Mouse (Mus musculus): ENCODE results near the gene Adamts10.

Gene Adamts10

DNA sequence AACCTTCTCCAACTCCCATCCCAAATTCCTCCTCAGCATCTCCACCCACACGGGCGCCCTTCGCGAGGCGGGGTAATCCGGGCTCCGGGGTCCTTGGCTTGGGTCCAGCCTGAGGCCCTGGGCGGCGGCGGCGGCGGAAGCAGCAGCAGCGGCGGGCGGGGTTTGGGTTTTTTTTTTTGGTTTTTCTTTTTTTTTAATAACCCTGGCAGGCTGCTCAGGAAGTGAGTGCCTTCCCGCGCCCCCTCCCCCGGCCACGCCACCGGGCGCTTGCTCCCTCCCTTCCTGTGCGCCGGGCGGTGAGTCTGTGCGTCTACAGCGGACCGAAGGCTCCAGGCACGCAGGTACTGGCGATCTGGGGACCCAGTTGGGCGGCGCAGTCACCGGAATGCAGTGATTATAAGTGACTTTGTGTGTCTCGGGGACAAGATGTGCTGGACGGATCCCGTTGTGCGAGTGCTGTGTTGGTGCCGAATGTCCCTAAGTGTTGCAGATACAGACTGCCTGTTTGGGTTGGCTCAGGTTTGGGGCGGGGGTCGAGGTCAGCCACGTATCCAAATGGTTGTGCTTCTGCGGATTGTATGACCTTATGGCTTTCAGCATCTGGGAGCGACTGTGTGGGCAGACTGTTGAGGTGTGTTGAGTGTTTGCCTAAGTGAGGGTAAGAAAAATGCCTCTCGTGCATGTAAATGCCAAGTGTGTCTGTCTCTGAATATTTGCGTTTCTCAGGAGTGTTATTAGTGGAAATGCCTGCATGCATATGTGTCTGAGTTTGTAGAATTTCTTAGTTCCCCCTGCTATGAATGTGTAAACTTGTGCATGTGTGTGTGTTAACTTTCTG lies at the start of gene Adamts10:
Gene Adamts10 (plus strand): TSS at position 287 of the 838 bp plus-strand sequence.
- DNase-seq, result peak; percentile 88

DNA sequence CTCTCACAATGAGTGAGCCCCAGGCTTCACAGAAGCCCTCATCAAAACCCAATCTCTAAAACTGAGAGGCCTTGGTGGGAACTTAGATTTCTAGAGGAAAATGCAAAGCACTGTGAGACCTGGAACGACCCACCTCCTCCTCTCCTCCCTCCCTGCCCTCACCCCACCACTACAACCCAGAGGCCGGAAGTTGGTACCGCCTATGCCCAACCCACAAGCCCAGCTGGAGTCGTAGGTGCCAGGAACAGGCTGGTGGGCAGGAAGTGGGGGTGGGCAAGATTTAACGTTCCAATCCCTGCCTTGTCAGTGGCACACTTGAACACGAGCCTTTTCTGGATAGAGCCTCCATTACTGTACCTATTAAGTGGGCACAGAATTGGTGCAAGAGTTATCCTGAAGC lies 40.0 kb upstream of the Adamts10 start:
- no peak for DNase-seq

DNA sequence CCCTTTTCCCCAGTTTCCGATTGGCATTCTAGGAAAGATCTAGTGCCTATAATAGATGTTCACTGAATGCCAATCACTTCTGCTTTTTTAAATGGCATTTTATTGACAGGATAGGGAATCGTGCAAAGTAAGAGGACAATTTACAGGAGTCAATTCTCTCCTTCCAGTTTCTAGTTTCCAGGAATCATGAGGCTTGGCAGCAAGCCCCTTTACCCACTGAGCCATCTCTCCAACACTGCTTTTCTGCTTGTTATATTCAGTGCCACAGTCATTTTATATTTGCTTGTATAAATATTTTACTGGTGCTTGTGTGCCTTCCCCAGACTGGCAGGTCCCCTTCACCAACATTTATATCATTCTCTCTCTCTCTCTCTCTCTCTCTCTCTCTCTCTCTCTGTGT lies 36.8 kb upstream of the Adamts10 start:
- DNase-seq, result no peak

DNA sequence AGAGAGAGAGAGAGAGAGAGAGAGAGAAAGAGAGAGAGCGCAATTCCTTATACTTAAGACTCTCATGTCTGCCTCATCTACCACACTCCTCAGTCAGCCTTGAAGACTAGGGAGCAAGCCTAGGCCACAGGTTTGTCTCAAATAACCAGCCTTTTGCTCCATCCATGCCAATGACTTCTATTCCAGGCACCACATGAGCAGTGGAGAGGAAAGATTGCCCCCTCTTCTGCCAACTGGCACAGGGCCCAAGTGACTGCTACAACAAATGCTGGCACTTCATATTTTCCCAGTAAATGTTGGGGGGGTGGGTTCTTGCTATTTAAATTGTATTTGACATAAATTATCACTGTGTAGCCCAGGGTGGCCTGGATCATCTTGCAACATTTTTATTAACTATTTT lies 36.4 kb upstream of the Adamts10 start:
- peak; percentile 15 for DNase-seq

DNA sequence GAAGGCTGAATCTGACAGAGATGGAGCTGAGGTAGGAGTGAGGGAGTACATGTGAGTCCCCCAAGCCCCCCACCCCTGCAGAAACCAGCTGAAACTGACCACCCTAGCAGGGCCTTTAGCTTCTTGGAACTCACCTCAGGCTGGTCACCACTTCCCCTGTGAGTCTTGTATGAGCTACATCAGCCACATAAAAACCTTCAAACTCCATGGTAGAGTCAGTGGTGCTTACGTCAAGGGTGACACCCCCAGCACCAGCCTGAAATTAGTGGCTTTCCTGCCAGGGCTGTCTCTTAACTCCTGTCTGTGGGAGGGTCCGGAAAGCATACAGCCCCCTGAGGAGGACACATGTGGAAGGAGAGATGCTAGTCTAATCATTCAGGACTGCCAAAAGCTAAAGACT lies 32.6 kb upstream of the Adamts10 start:
- DNase-seq, result no peak

DNA sequence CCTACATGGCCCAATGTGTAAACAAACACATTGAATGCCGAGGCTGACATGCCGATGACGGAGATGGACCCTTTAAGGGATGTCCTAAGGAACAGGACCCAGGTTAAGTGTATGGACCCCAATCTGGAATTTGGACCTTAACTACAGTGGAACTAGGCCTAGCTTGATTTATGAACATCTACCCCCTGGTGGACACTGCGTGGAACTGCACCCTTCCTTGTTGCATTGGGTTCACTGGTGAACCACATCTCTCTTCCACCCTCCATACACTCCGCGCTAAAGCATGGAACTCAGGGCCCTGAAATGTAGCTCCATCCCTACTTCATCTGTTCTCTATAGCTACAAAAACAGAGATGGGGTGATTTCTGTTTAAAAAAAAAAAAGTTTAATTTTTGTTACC lies 30.9 kb upstream of the Adamts10 start:
- DNase-seq, result peak; percentile 17

DNA sequence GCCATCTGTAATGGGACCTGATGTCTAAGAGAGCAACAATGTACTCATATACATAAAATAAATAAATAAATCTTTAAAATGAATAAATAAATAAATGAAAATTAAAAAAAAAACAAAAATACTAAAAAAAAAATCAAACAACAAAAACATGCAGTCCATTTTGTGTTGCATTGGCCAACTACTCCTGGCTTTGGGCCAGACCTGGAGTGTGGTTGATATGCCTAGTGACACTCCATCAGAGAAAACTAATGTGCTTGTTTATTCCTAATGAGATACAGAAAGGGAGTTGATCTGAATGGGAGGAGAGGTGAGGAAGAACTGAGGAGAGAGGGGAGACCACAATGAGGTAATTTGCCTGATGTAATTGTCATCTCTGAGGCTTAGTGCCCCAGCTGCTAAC lies 29.4 kb upstream of the Adamts10 start:
- no peak for DNase-seq

DNA sequence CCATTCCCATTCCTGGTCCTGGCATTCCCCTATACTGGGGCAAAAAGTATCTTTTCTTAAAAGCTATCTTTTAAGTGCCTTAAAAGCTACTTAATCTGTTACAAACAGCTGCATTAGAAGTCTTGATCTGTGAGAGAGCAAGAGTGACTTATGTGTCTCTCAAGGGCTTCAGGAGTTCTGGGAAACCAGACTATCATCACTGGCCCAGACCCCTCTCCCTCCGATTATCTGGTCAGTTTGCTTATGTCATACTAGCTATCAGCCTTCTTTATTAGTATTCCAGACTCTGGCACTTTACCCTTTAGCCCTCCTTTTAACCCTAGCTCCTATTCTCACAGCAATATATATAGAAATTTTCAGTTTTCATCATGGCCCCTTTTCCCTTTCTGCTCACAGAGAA lies 25.1 kb upstream of the Adamts10 start:
- no peak for DNase-seq

DNA sequence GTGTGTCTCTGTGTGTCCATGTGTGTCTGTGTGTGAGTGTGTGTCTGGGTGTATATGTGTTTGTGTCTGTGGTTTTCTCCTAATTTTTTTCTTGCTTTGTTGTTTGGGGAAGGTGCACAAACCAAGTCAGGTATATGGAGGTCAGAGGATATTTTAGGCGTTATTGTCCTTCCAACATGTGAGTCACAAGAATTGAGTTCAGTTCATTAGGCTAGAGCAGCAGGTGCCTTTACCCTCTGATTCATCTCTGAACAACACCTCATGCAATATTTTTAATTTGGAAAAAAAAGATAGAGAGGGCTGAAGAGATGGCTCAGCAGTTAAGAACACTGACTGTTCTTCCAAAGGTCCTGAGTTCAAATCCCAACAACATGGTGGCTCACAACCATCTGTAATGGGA lies 15.6 kb upstream of the Adamts10 start:
- DNase-seq, result no peak

DNA sequence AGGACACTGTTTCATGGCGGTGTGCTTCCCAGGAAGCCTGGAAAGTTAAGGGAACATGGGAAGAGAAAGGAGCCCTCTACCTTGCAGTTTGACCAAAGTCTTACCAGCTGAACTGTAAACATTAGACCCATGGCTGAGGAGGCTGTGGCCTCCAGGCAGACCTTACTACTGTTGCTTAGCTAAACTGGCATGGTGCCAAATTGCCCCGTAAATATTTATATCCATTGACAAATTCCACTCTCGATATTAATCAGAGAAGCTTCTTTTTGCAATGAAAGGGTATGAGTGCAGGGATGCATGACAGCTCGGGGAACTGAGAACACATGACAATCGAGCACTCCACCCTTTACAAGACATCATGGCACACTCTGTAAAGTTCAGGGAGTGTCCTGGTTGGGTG lies 13.8 kb upstream of the Adamts10 start:
- no peak for DNase-seq

DNA sequence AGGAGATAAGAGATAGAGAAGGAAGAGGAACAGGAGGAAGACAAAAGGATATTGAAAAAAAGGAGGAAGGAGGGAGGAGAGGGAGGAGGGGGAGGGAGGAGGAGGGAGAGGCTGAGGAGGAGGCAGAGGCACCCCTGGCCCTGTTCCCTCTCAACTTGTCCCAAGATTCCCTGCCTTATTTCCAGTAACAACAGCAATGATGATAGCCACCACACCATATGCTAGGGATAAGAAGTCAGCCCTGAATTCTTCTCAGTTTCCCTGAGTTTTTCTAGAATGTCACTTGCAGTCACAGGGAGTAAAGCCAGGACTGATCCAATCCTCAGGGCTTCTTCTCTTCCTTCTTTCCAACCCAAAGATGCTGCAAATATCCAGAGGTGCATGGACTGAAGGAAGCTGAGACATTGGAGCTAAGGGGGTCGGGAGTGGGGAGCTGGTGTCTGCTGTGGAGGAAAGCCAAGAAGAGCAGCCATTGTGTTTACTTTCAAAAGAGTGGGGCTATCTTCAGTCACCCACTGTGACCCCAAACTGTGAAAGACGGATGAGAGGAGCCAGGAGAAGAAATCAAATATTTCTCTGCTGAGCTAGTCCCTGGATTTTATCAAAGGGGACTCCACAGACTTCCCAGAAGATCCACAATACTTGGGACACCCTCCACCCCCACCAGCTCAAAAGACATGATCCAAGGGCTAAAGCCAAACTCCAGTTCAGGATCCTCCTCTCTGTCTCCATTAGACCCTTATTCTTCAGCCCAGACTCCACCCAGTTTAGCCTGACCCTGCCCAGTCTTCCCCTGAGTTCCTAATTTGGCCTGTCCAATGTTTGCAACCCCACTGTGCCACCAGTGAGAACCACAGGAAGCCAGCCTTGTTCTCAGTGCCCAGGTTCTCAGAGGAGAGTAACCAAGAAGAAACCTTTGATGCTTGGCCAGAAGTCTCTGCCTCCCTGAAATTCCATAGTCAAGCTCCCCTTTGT lies 11.3 kb upstream of the Adamts10 start:
- DNase-seq, result no peak

DNA sequence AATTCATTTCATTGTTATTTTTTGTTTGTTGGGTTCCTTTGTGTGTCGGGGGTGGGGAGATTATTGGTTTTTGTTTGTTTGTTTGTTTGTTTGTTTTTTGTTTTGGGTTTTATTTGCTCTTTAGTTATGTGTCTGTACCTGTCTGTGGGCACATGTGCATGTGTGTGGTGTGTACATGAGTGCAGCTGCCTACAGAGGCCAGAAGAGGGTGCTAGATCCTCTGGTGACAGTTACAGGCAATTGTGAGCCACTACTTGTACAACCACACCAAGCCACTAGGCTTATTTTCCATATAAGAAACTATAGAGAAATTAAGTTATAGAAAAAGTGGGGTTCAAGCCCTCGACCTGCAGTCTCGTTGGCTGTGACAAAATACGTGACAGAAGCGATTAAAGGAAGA lies 10.1 kb upstream of the Adamts10 start:
- no peak for DNase-seq

DNA sequence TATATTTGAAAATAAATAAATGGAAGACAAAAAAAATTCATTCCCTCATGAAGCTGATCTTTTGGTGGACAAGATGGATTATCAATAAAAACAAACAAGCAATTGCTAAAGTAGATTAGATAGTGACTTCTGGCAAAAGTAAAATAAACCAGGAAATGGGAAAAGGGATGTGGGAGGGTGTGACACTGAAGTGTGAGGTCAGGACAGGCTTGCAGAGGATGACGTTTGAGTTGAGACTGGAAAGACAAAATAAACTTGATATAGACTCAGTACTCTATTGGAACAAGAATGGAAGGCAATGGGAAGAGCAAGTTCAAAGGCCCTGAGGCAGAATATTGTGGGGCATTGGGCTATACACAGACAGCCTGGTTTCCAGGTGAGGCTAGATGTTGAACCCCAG lies 3.6 kb upstream of the Adamts10 start:
- DNase-seq, result no peak

DNA sequence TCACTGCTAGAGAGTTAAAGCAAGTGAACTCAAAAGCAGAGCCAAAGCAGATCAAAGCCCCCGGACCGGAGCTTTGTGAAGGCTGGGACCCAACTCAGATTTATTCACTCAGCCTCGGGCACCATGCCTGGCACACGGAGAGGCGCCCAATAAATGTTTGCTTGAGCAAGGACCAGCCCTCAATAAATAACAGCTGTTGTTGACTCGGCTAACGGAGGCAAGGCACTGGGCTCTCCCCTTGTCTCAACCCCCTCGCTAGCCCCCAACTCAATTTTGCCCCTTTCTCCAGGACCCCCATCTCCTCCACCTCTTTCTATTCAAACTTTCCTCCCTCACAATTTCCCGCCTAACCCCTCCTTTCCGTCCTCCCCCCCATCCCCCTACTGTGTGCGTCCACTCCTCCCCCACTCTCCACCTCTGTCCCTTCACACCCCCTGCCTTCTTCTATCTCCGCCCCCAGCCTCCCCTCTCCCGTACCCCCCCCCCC lies 530 bp upstream of the Adamts10 start:
- DNase-seq, result peak; percentile 22

DNA sequence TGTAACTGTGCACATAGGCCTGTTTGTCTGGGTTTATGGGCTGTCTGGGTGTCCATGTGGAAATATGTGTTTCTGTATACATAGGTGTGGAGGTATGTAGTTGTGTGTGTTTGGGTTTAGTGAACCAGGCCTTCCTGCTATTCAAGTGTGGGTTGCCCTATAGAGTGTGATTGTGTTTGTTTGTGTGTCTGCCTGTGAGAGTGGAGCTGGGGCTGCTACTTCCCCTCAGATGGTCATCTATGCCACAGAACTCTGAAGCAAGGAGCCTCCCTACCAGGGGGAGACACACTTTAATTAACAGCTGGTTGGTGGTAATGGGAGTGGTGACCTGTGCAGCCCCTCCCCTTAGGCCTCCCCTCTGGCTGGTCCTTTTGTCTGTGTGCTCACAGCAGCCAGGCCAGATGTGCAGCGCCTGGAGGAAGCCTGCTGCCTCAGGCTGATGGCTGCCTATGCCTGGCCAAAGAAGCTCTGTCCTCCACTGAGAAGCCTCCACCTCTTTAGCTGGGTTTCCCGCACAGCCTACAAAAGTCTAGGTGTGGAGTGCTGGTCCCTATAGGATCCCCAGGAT lies 886 bp downstream of the Adamts10 start:
- DNase-seq, result peak; percentile 39

DNA sequence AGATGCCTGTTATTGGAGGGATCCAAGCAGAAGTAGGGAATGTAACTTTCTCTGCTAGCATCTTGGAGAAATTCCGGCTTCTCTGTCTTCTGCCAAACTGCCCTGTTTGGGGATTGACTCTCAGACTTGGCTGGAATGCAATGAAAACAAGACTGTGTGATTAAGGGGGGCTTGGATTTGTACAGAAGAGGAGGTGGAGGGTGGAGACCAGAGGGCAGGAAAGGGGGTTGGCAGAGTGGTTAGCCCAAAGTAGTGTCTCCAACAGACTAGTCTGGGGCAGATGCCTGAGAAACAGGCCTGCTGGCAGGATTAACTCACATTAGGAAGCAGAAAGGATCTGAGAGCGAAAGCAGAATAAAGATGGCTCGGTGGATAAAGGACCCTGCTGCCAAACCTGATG lies 2.5 kb downstream of the Adamts10 start:
- peak; percentile 39 for DNase-seq

DNA sequence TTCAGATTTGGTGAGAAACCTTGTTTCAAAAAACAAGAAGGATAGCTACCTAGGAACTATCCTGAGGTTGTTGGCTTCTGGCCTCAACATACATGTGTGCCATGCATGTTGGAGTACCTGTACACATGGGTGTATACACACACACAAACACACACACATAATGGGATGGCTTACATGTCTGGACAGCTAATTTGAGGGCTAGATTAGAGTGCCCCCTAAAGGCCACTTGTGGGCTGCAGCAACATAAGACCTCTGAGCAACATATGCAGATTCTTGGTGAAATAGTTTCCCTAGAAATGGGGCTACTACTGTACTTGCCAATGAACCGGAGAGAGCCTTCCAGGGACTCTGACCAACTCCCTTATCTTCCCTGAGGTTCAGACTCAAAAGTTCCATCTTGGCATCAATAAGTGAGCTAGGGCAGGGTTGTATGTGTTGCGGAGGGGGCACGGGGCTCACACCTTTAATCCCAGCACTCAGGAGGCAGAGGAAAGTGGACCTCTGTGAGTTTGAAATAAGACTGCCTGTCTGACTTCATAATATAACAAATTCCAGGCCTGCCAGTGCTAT lies 15.2 kb downstream of the Adamts10 start:
- peak; percentile 60 for DNase-seq

DNA sequence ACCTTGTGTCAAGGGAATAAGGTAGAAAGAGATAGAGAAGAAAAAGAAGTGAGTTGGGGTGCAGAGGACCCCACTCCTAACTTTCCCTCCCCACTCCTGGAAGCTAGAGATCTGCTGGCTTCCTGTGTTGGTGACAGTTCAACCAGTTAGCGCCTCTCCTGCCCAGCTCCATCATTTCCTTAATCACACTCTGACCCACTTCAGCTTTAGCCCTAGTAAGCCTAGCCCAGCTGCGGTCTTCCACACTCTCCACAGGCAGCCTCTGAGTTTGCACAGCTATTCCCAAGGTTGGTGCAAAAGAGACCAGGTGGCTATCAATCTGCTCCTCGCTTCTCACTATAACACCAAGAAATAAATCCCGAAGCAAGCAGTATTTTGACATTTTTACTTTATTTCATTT lies 15.9 kb downstream of the Adamts10 start:
- DNase-seq, result no peak

DNA sequence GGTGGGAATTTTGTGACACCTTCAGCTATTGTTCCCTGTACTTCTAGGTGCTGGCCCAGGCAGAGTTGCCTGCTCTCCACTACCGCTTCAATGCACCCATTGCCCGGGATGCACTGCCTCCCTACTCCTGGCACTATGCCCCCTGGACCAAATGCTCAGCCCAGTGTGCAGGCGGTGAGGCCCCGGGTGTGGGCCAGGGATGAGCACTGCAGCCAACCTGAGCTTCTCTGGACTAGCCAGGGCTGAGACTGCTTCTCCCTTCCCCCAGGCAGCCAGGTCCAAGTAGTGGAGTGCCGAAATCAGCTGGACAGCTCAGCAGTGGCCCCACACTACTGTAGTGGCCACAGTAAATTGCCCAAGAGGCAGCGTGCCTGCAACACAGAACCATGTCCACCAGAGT lies 25.2 kb downstream of the Adamts10 start:
- DNase-seq, result no peak

DNA sequence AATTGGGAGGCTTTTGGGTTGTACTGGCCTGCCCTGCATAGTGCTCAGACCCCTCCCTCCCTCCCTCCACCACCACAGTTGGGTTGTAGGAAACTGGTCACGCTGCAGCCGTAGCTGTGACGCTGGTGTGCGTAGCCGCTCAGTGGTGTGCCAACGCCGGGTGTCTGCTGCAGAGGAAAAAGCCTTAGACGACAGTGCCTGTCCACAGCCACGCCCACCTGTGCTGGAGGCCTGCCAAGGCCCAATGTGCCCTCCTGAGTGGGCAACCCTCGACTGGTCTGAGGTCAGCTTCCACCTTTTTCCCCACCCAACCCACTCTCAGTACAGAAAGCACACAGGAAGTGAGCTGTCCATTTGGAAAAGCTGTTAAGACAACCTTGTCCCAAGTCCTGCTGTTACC lies 26.4 kb downstream of the Adamts10 start:
- DNase-seq, result no peak

DNA sequence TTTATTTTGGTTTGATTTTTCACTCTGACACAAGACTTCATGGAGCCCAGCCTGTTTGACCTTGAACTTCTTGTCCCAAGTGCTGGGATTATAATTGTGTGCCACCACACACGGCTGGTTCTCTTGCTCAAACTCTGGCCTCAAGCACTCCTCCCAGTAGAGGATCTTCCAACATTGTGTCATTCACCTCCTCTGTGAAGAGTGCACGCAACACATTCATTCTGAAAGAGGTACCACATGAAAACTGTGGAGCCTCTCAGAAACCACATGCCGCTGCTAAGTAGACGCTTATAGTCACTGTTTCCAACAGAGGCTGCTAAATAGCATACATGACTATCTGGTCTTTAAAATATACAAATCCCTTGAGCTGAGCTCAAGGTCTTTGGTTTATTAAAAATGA lies 28.1 kb downstream of the Adamts10 start:
- DNase-seq, result no peak

DNA sequence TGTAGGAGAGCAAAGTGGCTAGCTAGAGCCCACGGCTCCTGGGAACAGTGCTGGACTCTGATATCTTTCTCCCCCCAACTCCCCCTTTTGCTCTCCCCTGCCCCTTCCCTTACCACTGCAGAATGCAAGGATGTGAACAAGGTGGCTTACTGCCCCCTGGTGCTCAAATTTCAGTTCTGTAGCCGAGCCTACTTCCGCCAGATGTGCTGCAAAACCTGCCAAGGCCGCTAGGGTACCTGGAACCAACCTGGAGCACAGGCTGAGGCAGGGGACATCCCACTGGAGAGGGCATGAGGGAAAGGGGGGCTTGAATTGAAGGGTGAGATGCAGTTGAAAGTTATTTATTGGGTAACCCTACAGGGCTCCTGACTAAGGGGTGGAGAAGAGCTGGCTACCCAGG lies 29.0 kb downstream of the Adamts10 start:
- DNase-seq, result peak; percentile 31

DNA sequence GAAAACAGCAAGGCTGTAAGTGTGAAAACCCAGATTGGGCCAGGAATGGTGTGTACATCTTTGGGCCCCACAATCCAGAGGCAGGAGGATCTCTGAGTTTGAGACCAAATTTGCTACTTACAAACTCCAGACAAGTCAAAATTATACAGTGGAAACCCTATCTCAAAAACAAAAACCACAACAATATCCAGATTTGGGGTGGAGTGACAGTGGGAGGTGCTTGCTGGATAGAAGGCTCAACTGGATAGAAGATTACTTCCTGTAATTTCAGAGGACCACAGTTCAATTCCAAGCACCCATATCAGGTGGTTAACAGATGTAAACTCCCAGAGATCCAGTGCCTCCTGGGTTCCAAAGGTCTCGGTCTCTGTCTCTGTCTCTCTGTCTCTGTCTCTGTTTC lies 30.5 kb downstream of the Adamts10 start:
- no peak for DNase-seq
